Mouse (Mus musculus) mature B cell (primary cell): ENCODE data around the gene Gm2310.
"Not testable (repeated sequence)": the region's sequence is repeated elsewhere in the genome, so short reads cannot be mapped to it uniquely, and the experiment has no call there.

Experiments
- in situ Hi-C: fragments of 300-500 bp; cut with MboI; formaldehyde crosslinking; loops from 2 replicates; pipeline ENCODE4 v1.14.3; 2019

The Gm2310 gene

GRCm38 (mm10) chr15:8519853-8520252 is at the start of gene Gm2310:
Gm2310 (minus strand) TSS chr15:8519953.
- in situ Hi-C loops = not testable (repeated sequence)

- in situ Hi-C loops = no loop called here
These were observed 49.1 kb upstream of the Gm2310 start for GRCm38 (mm10) chr15:8568645-8569528.

- in situ Hi-C loops = no loop called here
These were observed 48.5 kb upstream of the Gm2310 start for GRCm38 (mm10) chr15:8568286-8568644.

GRCm38 (mm10) chr15:8565416-8565815 is 45.7 kb upstream of the Gm2310 start:
- in situ Hi-C loops = no loop called here

GRCm38 (mm10) chr15:8564331-8564730 is 44.6 kb upstream of the Gm2310 start:
- in situ Hi-C loops = no loop called here

- in situ Hi-C loops = no loop called here
These were observed 43.9 kb upstream of the Gm2310 start for GRCm38 (mm10) chr15:8563423-8564194.

GRCm38 (mm10) chr15:8562776-8563175 is 43.0 kb upstream of the Gm2310 start:
- in situ Hi-C loops = no loop called here

GRCm38 (mm10) chr15:8531201-8531600 is 11.4 kb upstream of the Gm2310 start:
- in situ Hi-C loops = no loop called here

- in situ Hi-C loops = no loop called here
These were observed 6.8 kb downstream of the Gm2310 start for GRCm38 (mm10) chr15:8512957-8513356.

- in situ Hi-C loops = no loop called here
These were observed 7.9 kb downstream of the Gm2310 start for GRCm38 (mm10) chr15:8511861-8512260.

- in situ Hi-C loops = no loop called here
These were observed 17.3 kb downstream of the Gm2310 start for GRCm38 (mm10) chr15:8502431-8502830.

- in situ Hi-C loops = no loop called here
These were observed 34.5 kb downstream of the Gm2310 start for GRCm38 (mm10) chr15:8485261-8485660.

GRCm38 (mm10) chr15:8469006-8469575 is 50.7 kb downstream of the Gm2310 start:
- in situ Hi-C loops = no loop called here
